Mouse (Mus musculus): ENCODE measurements at regions not wholly inside any gene's neighbourhood (a gene's known extent, or its start where the extent isn't known, plus 50 kb on each side); places are given as distances from the start of the nearest gene placed in this dataset.
A peak's percentile ranks its signal among the peaks of the same experiment; 100 is the strongest.

DNA sequence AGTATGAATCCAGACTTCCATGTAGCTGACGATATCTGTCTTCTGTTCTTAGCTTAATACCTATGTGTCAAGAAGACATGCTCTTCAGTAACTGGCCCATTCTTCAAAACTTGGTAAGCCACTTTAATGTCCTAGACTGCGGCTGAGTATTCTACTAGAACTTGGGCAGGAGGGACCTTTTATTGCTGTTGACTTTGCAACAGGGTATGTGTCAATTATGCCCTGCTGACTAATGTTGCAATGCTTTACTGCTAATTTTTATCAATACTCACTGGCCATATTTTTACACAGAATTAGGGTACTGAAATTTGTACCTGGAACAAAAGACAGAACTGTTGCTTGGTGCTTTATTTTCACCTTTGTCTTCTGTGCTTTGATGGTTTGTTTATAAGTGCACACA lies 746.9 kb downstream of the Ppargc1a start:
- DNase-seq (ENCODE audit: inconsistent age in 2 of 2, low spot score in 1 of 2) = no peak

DNA sequence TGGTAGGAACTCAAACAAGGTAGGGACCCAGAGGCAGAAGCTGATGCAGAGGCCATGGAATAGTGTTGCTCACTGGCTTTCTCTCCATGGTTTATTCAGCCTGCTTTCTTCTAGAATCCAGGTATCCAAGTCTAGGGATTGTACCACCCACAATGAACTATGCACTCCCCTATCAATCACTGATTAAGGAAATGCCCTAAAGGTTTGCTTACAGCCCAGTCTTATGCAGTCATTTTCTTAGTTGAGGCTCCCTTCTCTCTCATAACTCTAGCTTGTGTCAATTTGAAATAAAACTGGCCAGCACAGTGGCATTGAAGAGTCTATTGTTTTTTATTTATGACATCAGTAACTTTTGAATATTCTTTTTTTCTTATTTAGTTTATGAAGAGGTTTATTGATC lies 747.6 kb downstream of the Ppargc1a start:
- no peak for DNase-seq (ENCODE audit: inconsistent age in 2 of 2, low spot score in 1 of 2)

DNA sequence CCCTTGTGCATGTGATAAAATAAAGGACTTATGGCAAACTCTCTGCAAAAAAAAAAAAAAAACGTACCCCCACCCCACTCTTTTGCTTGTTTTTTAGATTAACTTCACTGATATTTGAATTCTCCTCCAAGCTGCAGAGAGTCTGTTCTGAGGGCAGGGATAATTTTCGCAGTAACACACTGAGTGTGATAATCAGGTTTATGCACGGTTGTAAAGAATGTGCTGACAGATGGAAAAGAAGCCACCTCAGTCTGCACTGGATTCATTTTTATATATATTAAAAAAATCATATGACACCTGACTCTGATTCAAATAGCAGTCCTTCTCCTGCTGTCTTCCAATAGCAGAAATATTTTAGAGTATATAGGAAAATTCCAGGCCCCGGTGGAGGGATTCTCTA lies 736.5 kb upstream of the Adgra3 start:
- no peak for DNase-seq (ENCODE audit: inconsistent age in 2 of 2, low spot score in 1 of 2)

DNA sequence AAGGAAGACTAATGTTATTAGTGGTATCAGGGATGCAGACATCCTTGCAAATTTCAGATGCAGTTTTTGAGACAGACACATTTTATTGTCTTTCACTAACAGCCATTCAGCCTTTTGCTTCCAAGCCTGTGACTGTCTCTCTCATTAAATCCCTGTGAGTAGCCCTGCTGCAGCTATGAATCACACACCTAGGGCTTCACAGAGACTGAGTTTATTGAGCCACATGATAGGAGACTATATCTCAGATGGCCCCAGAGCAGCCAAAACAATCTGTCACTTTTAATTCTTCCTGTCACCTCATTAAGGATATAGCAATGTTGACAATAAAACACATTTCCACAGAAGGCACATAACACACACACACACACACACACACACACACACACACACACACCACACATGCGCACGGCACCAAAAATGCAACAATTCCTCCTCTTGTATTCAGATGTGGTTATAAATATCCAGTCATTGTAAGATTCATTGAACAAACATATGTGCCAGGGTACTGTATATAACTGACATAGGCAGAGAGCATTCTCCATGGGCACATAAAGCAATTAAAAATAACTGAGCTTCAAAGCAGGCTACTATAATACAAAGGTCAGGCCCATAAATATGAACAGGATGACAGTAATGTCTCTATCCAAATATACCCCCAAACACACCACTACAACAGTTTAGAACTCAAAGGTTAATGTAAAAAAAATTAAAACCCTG lies 735.8 kb upstream of the Adgra3 start:
- no peak for DNase-seq (ENCODE audit: inconsistent age in 2 of 2, low spot score in 1 of 2)

DNA sequence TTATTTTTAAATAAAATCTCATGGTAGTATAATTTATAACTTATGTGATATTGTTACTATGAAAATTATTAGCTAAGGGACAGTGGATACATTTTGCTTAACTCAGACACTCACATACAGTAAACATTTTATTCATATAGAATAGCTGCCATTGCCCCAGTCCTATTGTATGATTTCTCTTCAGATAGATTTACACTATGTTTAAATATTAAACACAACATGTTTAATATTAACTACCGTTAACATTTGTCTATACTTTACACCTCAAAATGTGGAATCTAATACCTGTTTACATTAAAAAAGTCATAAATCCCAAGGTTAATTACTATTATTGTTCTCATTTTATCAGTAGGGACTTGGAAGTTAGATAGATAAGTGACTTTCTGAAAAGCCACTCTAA lies 734.8 kb upstream of the Adgra3 start:
- DNase-seq (ENCODE audit: inconsistent age in 2 of 2, low spot score in 1 of 2) = no peak

DNA sequence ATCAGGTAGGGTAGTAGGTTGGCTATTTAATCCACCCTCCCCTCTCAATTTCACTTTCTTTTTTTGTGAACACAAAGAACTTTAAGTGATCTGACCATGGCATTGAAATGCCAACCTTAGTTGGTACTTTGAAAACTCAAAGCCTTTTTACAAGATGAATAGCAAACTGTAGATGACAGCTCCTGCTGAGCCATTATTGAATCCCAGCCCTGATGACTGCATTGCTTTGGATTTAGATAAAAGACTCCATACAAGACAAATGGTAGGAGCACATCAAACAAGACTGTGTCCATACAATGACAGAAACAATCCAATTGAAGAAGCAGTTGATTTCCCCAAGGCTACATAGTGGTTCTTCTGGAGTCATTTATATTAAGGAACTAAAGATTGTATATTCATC lies 726.5 kb upstream of the Adgra3 start:
- DNase-seq (ENCODE audit: inconsistent age in 2 of 2, low spot score in 1 of 2) = peak in 1 of 2 experiments; percentile 37

DNA sequence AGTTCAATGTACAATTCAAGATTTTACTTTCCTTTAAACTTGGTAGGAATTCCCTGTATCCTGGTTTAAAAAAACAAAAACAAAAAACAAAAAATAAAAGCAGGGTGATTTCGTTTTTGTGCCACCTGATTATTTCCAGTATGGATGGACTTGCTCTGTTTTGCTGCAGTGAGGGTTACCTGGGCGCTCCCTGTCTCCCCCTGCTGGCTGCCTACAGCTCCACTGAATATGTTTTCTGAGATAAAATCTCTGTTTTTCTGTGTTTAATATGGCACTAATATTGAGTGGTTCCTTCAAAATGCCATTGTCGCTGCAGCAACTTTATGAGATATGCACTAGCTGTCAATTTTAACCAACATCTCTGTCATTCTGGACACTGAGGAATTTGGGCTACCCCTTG lies 720.3 kb upstream of the Adgra3 start:
- no peak for DNase-seq (ENCODE audit: inconsistent age in 2 of 2, low spot score in 1 of 2)

DNA sequence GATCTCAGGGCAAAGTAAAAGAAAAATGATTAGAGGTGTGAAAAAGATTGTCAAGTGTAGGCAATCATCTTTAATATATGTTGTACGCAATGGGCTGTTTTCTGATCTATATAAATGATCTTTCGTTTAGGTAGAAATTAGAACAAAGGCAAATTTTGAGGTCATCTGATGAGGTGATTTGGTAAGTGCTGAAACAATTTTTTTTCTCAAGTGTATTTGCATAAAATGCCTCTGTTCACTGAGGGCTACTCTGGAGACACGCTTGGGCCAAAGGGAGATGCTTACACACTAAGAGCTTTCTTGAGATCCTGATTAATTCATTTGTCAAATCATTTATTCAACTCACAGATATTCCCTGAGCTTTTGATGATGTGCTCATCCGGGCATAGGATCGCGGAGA lies 719.4 kb upstream of the Adgra3 start:
- DNase-seq (ENCODE audit: inconsistent age in 2 of 2, low spot score in 1 of 2) = no peak

DNA sequence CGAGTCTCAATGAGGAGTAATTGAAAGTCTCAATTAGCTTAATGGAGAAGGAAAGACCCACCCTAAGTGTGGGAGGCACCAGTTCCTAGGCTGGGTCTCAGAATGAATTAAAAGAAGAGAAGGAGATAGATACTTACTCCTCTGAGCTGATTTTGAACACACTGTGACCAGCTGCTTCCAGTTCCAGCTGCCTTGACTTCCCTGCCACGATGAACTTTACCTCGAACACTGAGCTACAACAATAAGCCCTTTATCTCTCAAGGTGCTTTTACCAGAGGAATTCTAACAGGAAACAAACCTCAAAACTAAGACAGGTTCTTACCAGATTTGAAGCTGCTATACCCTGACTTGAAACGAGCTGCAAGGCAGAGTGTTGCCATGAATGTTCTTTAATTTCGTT lies 703.5 kb upstream of the Adgra3 start:
- no peak for DNase-seq (ENCODE audit: inconsistent age in 2 of 2, low spot score in 1 of 2)

DNA sequence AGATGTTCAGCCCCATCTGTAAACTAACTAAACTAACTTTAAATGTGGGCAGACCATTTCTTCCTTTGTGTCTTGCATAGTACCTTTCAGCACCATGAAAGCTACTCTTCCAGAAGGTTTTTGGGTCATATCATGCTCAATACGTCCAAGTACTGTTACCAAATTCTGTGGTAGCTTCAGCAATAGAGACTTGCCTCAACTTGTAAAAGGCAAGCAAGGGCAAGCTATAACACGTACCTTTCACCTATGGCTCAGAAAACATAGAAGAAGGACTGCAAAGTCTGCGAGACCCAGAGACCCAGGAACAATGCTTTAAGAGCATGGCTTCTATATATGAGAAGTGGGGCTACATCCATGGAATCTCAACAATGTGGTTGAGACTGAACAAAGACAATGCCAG lies 701.6 kb upstream of the Adgra3 start:
- DNase-seq (ENCODE audit: inconsistent age in 2 of 2, low spot score in 1 of 2) = no peak

DNA sequence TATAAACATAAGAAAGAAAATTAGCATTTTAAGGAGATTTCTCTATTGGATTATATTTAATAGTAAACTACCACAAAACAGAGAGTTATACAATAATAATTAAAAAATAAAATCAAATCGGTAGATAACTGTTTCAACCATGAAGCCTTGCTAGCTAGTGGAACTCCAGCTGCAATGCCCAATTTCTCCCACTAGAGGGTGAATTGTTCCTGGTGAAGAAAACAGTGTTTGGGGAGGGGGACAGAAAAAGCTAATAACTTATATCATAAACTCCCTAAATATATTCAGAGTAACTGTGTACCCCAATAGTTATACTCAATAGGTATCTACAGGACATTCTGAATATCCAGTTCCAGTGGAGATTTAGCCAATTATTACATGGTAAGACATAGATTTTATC lies 694.0 kb upstream of the Adgra3 start:
- peak; percentile 5 to 62 for DNase-seq (ENCODE audit: inconsistent age in 2 of 2, low spot score in 1 of 2)

DNA sequence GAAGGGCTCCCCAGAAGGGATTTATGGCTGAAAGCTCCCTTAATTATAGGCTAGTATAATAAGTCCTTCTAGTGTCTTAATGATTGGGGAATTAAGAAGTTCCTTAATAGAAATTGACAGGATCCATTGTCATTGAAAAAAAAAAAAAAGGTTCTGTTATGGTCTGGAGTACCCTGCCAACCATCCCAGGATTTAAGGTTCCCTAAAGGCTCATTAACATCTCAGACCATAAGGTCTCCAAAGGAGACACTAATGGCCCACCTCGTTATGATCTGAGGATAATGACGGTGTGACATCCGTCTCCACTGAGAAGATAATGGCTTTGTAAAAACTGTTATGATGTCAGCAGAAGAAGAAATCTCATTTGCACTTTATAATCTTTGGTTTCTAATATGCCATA lies 692.6 kb upstream of the Adgra3 start:
- DNase-seq (ENCODE audit: inconsistent age in 2 of 2, low spot score in 1 of 2) = no peak

DNA sequence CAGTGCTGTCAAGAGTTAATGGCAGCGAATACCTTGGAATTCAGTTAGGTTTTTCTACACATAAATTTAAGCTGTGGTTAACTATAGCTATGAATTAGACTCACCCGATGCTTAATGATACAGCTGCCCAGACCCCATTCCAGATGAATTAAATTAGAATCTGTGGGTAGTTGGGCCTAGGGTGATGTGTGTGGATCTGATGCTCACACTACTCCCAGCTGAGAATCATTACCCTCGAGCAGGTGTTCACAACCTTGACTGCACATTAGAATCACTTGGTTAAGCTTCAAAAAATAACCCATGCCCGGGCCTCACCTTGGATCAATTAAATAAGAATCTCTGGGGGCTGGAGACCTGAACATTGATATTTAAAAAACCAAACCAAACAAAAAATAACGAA lies 684.2 kb upstream of the Adgra3 start:
- DNase-seq (ENCODE audit: inconsistent age in 2 of 2, low spot score in 1 of 2) = no peak

DNA sequence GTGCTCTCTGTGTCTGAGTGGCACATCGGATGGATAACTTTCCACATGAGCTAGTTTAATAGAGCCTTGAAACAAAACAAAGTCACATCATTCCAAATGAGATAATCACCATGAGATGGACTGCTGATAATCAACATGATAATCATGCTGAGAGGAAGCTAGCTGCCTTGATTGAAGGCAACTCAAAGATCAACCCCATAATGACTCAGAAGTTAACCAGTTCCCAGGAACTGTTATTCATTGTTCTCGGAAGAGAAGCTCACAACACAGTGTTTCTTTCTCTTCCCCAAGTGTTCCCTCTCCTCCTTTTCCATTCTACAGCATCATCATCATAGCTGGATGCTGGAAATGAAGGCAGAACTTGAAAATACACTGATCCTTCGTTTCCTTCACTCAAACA lies 674.9 kb upstream of the Adgra3 start:
- DNase-seq (ENCODE audit: inconsistent age in 2 of 2, low spot score in 1 of 2) = no peak

DNA sequence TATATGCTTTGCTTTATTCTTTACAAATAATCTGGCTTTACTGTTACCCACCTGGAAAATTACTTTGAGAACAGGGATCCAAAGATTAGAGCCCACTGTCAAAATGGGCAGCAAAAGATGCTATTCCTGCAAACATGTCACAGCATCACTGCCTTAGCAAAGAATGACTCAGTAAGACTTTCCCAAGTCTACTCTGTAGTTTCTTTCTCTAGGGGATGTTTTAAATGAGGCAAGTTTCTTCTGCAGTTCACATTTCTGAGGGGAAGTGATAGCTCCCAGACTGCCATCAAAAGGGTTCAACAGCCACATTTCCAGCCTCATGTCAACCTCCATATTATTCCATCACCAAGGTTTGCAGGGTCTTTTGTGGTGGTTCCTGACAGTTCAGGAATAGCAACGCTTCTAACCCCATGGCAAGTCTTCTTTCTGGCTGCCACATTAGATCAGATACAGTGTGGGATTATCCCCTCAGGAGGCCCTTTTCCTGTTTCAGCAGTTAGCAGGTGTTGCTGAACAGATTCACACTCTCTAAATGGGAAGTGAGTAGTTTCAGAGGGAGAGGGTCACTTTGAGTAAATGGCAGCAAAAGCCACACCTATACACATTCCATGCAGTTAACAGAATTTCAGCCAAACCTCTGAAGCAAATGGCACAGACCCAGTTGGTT lies 669.7 kb upstream of the Adgra3 start:
- DNase-seq (ENCODE audit: inconsistent age in 2 of 2, low spot score in 1 of 2) = no peak

DNA sequence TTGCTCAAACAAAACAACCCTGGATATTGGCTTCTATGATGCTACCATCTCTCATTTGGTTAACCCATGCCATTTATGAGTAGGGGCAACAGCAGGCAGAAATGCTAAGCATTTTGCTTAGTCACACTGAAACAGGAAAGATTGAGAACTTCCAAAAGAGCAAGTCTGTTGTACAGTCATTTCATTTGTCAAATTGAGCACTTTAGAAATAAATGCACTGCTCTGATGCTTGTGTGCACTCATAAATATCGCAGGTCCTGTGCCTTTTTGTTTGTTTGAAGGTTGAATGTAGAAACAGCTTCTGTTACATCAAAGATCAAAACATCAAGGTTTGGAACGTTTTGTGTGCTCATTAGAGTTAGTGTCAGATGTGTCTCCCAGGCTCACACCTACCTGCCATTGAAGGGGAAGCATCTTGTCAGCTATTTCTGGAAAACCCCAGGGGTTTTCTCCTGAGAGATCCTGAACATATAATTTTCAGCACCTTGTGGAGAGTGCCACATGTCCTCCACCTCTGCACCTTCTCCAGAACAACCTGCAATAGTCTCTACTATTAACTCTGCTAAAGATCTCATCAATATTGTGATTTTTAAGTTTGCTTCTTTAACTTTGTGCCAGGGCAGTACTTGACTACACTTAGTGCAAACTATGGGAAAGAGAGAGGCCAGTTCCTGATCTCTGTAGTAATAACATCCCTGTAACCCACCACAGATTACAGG lies 648.3 kb upstream of the Adgra3 start:
- no peak for DNase-seq (ENCODE audit: inconsistent age in 2 of 2, low spot score in 1 of 2)

DNA sequence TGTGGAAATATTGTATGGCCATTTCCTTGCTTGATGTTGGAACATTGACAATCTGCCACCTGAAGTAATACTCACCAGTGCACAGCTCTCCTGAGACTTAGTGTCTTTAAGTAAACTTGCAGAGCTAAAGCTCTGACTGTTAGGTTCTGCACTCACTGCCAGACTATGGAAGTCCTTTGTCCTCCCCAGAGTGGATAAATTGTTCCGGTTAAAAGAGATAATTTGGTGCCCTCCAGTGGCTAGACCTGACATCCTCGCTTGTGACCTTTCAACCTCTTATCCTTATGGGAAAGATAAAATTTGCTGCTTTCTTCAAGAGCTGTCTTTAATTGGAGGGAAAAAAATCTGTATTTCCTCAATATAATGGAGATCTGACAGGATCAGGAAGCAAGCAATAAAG lies 639.3 kb upstream of the Adgra3 start:
- DNase-seq (ENCODE audit: inconsistent age in 2 of 2, low spot score in 1 of 2) = peak in 1 of 2 experiments; percentile 39

DNA sequence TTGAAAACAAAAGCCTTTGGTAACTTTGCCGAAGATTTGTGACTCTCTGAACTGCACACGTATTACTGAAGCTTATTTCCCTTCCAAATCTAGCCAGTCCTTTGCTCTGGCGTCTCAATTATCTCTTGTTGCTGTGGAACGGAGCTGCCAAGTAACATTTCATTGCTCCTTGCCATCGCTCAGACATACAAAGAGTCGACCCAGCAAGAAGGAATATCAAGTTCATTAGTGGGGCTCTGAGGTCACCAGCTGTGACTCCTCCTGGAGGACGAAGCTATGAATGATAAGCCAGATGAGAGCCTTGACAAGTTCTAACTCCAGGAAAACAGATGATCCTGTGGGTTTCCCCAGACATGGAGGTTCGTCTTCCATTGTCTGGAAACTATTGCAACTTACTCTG lies 638.8 kb upstream of the Adgra3 start:
- DNase-seq (ENCODE audit: inconsistent age in 2 of 2, low spot score in 1 of 2) = peak in 1 of 2 experiments; percentile 22

DNA sequence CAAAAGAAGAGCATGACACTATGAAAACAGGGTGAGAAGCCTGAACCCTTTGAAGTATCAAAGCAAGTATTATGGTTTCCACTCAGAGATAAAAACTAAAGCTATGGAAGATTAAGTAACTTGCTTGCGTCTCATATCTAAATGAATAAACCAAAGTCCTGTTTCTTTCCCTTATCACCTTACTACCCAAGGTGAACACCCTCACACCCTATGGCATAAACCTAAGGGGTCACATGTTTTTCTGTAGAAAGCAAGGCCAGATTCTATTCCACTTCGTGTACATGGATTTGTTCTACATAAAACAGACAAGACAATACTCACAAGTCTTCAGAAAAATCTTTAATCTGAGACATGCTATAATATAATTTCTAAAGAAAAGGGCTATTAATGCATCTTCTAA lies 629.6 kb upstream of the Adgra3 start:
- DNase-seq (ENCODE audit: inconsistent age in 2 of 2, low spot score in 1 of 2) = no peak

DNA sequence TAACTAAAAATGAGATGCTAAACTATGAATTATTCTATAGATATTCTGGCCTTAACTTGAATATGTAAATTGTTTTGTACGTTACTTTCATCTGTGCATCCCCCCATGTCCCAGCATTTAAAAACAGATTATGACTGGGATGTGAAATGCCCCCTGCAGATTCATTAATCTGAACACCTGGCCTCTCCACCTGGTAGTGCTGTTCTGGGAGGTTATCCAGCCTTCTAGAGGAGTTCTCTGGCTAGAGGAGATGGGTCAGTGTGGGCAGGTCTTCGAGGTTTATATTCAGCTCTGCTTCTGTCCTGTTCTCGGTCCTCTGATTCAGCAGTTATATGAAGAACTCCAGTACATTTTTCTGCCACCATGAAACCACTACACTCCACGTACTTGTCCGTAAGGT lies 625.2 kb upstream of the Adgra3 start:
- DNase-seq (ENCODE audit: inconsistent age in 2 of 2, low spot score in 1 of 2) = no peak

DNA sequence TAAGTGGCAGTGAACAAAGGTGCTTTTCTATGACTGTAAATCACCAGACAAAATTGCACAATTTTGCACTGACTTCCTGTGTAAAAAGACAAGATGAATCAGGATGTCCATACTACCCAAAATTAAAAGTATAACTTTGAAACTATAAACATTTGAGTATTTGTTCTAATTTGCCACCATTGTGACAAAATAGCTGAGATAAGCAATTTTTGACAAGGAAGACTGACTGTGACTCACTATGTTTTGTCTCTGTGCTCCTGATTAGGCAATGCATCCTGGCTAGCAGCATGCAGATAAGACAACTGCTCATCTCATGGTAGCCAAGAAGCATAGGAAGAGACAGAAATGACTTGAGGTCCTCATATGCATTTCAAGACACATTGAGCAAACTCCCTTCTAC lies 577.7 kb upstream of the Adgra3 start:
- DNase-seq (ENCODE audit: inconsistent age in 2 of 2, low spot score in 1 of 2) = no peak

DNA sequence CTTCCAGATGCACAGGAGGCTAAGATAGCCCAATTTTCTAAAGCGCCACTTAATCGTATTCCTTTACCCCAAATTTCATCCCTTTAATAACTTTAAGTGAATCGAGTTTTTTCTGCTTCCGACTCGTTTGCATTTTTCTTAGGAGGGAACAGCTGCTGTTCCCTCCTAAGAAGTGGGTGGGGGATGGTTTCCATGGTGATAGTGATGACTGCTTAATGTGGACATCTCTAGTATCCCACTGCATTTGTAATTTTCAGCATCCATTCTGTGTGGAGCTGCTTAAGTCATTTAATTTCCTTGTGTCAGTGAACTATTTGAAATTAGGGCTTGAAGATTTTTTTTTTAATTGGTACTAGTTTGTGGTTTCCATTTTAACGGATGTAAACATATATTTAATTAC lies 567.8 kb upstream of the Adgra3 start:
- no peak for DNase-seq (ENCODE audit: inconsistent age in 2 of 2, low spot score in 1 of 2)
